Mouse (Mus musculus) ES-Bruce4 (cell line): ENCODE data around the gene Gpatch2. TPM values are rescaled to one million over a fixed set of nuclear protein-coding genes. Genes with fewer than 3 reads are reported as not detected.

Experiments used
- H3K27ac ChIP-seq: 2 replicates; pipeline ENCODE4 v1.5.1; 2012; ENCODE audit warnings: low read length, inconsistent platforms; ENCODE audit not compliant: insufficient read depth
- H3K27me3 ChIP-seq: 2 replicates; pipeline ENCODE4 v1.6.1; 2012; ENCODE audit warnings: mild to moderate bottlenecking, low read length, inconsistent platforms; ENCODE audit not compliant: control insufficient read depth, poor library complexity, insufficient read depth, severe bottlenecking
- H3K36me3 ChIP-seq: 2 replicates; pipeline ENCODE4 v1.6.1; 2012; ENCODE audit warnings: inconsistent platforms, mild to moderate bottlenecking, low read length, moderate library complexity; ENCODE audit not compliant: control insufficient read depth, poor library complexity, insufficient read depth, severe bottlenecking
- H3K4me1 ChIP-seq: one replicate; pipeline ENCODE4 v1.8.1; 2011; ENCODE audit warnings: low read length; ENCODE audit not compliant: control insufficient read depth, insufficient read depth
- H3K4me3 ChIP-seq: 2 replicates; pipeline ENCODE4 v1.5.1; 2011; ENCODE audit warnings: low read depth, mild to moderate bottlenecking, low read length
- H3K9ac ChIP-seq: 2 replicates; pipeline ENCODE4 v1.6.1; 2012; ENCODE audit warnings: low read depth, mild to moderate bottlenecking, inconsistent platforms; ENCODE audit not compliant: poor library complexity, severe bottlenecking
- H3K9me3 ChIP-seq: replicated peaks from 2 replicates; pipeline ENCODE4 v1.6.1; 2012; ENCODE audit warnings: mild to moderate bottlenecking, low read length, inconsistent platforms; ENCODE audit not compliant: control insufficient read depth, poor library complexity, insufficient read depth, severe bottlenecking
- CTCF ChIP-seq: IDR thresholded peaks from one replicate; pipeline ENCODE4 v1.8.1; 2011; ENCODE audit warnings: low read depth, low read length
- EP300 ChIP-seq: IDR thresholded peaks from 2 replicates; pipeline ENCODE4 v1.6.1; 2011; ENCODE audit warnings: low read depth, low read length; ENCODE audit not compliant: insufficient read depth
- POLR2A ChIP-seq: IDR thresholded peaks from one replicate; pipeline ENCODE4 v1.8.1; 2011; ENCODE audit warnings: low read length; ENCODE audit not compliant: insufficient read depth
- polyA plus RNA-seq: library from polyadenylated mRNA; stranded (reverse); fragments of >200 nt; gene quantifications from 2 replicates; pipeline ENCODE4 v1.2.4, GENCODE M21; 2011; ENCODE audit warnings: low read depth; ENCODE audit not compliant: missing spikeins, insufficient read depth, insufficient read length

Gene Gpatch2
- polyA plus RNA-seq, 1 experiment: 27.0 TPM

DNA sequence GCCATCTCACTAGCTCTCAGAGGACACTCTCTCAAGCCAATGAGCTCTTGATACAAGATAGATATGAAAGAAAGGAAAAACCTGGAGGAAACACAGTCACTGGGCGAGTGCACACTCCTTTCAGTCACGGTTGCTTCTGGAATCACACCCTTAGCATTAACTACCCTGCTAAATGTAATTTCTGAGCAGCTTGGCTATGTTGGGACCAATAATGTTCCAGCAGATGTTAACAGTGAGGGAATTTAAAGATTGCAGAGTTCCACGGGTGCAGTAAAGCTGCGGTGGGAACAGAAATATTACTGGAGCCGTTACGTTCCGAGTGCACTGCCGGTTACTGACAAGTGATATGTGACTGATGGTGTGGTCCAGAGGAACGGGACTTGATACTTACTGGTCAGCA lies 185.5 kb downstream of the Gpatch2 start:
- Histone ChIP-seq H3K36me3 (no peaks in the 10 kb centered on the region), H3K4me1 (no peaks in the 10 kb centered on the region), H3K9me3 (no peaks in the 10 kb centered on the region), H3K4me3 (no peak overlapping the region), H3K9ac (no peak overlapping the region), H3K27me3 (no peaks in the 10 kb centered on the region), H3K27ac (no peak overlapping the region)
- TF ChIP-seq CTCF (no peak), EP300 (no peak), POLR2A (no peak)

Other genes starting within 250 kb of the Gpatch2 start
- 2.3 and 2.5 TPM in 2 replicates for gene D1Pas1, start 248.1 kb upstream of the Gpatch2 start, polyA plus RNA-seq
- not detected in 2 replicates for gene Spata17, start within 50 bp of the Gpatch2 start, polyA plus RNA-seq